Mouse (Mus musculus) bone marrow macrophage, adult 2 months (primary cell): ENCODE measurements at regions not wholly inside any gene's neighbourhood (a gene's known extent, or its start where the extent isn't known, plus 50 kb on each side); places are given as distances from the start of the nearest gene placed in this dataset.

Experiments
- CTCF ChIP-seq: IDR thresholded peaks from 2 replicates; pipeline ENCODE4 v1.5.1; 2012; ENCODE audit warnings: low read depth, mild to moderate bottlenecking, low read length, moderate library complexity
- POLR2A ChIP-seq: IDR thresholded peaks from 2 replicates; pipeline ENCODE4 v1.6.1; 2012; ENCODE audit warnings: mild to moderate bottlenecking, low read depth, low read length, borderline replicate concordance

DNA sequence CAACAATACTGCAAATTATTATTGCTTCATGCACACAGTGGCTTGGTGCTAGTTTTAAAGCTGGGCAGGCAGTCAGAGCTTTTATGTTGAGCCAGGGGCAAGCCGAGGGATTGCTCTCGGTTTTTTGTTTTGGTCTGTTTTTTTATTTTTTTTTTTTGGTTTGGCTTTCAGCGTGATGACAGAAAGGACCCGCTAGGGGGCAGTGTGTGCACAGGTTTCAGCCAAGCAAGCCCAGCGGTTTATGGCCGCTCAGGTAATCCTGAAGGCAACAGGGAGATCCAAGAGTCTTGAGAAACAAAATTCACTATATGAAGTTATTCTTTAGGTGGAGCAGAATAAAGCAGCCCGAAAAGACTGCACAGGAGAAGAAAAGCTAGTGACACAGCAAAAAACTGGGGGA, 261.6 kb upstream of the Pard3b start:
- TF ChIP-seq CTCF (peak; percentile 89), POLR2A (no peak)
